Comparison of ENCODE assay signal across 20 mouse cellular contexts in genomic region chr15:6989094-6989493, GRCm38 (mm10).
A peak's percentile ranks its signal among the peaks of the same experiment; 100 is the strongest.
DNase-seq lines count a peak whose midpoint lies in the region; ATAC-seq and TF ChIP-seq lines count a peak whose summit lies in the region.
"Had no signal": no experiment of that assay in that cellular context is flagged by ENCODE, and none has a peak within 500 bp of the region (broad histone marks: within the 10 kb centered on the region; RNA-seq: fewer than 3 reads in every experiment).

No protein-coding gene starts in this region.

- no peaks in the 10 kb centered on the region for H3K9me3 ChIP-seq in hindbrain, embryonic 15.5 days
- no peaks in the 10 kb centered on the region for H3K9me3 ChIP-seq in hindbrain, embryonic 12.5 days (replicated peaks)
- no peaks in the 10 kb centered on the region for H3K9me3 ChIP-seq in forebrain, postnatal 0 days (ENCODE audit: low read length)
- H3K9me3 ChIP-seq: forebrain, embryonic 15.5 days; heart, embryonic 15.5 days; kidney, embryonic 15.5 days; midbrain, embryonic 10.5 days had no signal

- H3K27ac ChIP-seq in hindbrain, embryonic 15.5 days (replicated peaks): peak overlapping the region; percentile 60
- H3K27ac ChIP-seq in hindbrain, embryonic 12.5 days: no peak overlapping the region
- H3K27ac ChIP-seq in forebrain, postnatal 0 days (ENCODE audit: low read depth, low read length): no peak overlapping the region
- H3K27ac ChIP-seq: forebrain, embryonic 15.5 days; heart, embryonic 15.5 days; kidney, embryonic 15.5 days; midbrain, embryonic 10.5 days had no signal

- 76% methylated on average over 6 of the region's 6 CpGs for WGBS in hindbrain, embryonic 15.5 days
- 77% methylated on average over 6 of the region's 6 CpGs for WGBS in hindbrain, embryonic 12.5 days
- 72% methylated on average over 6 of the region's 6 CpGs for WGBS in lung, adult 2 months
- 84% methylated on average over 6 of the region's 6 CpGs for WGBS in forebrain, postnatal 0 days

- H3K4me1 ChIP-seq in hindbrain, embryonic 15.5 days (replicated peaks): no peaks in the 10 kb centered on the region
- no peaks in the 10 kb centered on the region for H3K4me1 ChIP-seq in hindbrain, embryonic 12.5 days
- H3K4me1 ChIP-seq in lung, adult 2 months (ENCODE audit: control insufficient read depth, insufficient read depth, low read length): peaks cover 2% of the 10 kb centered on the region; the same call in 1 of the 2 replicates
- H3K4me1 ChIP-seq in forebrain, postnatal 0 days (ENCODE audit: insufficient read depth): no peaks in the 10 kb centered on the region
- H3K4me1 ChIP-seq: forebrain, embryonic 15.5 days had no signal

- TF ChIP-seq CTCF in lung, adult 2 months (IDR thresholded peaks at IDR 0.05; ENCODE audit: insufficient read depth, low read length): no peak
- no peak for TF ChIP-seq CTCF in forebrain, postnatal 0 days (IDR thresholded peaks at IDR 0.05; ENCODE audit: low read depth)

- H3K4me2 ChIP-seq in hindbrain, embryonic 15.5 days: no peak overlapping the region
- no peak overlapping the region for H3K4me2 ChIP-seq in hindbrain, embryonic 12.5 days (replicated peaks)
- no peak overlapping the region for H3K4me2 ChIP-seq in forebrain, postnatal 0 days (ENCODE audit: low read depth)
- H3K4me2 ChIP-seq: forebrain, embryonic 15.5 days; heart, embryonic 15.5 days; kidney, embryonic 15.5 days had no signal

- peak; percentile 16 to 45 for DNase-seq in lung, adult 18-20 months
- no peak for DNase-seq in lung, adult 2 months
- DNase-seq in brain, adult 2 months (ENCODE audit: low read depth, low spot score): peak; percentile 55
- DNase-seq in gonadal fat pad, adult 2 months (ENCODE audit: low read depth): peak; percentile 93
- no peak for DNase-seq in forebrain, postnatal 0 days
- DNase-seq: adrenal gland, adult 8-10 months; cerebellum, adult 2 months; cerebellum, postnatal 36 days; embryo, embryonic 11 days; heart, postnatal 36 days; kidney, adult 11 months; kidney, postnatal 36 days; right cerebral cortex, postnatal 14 days; spleen, adult 18-20 months had no signal

- no peak for TF ChIP-seq POLR2A in lung, adult 2 months (IDR thresholded peaks at IDR 0.05; ENCODE audit: borderline replicate concordance, extremely low read depth, low read depth, low read length)

- no peaks in the 10 kb centered on the region for H3K27me3 ChIP-seq in hindbrain, embryonic 15.5 days
- H3K27me3 ChIP-seq in hindbrain, embryonic 12.5 days: no peaks in the 10 kb centered on the region
- no peaks in the 10 kb centered on the region for H3K27me3 ChIP-seq in forebrain, postnatal 0 days (ENCODE audit: insufficient read depth, low read length)
- H3K27me3 ChIP-seq: forebrain, embryonic 15.5 days; heart, embryonic 15.5 days; kidney, embryonic 15.5 days had no signal

- H3K36me3 ChIP-seq in hindbrain, embryonic 15.5 days: no peaks in the 10 kb centered on the region
- no peaks in the 10 kb centered on the region for H3K36me3 ChIP-seq in hindbrain, embryonic 12.5 days
- no peaks in the 10 kb centered on the region for H3K36me3 ChIP-seq in forebrain, postnatal 0 days (ENCODE audit: insufficient read depth)
- H3K36me3 ChIP-seq: forebrain, embryonic 15.5 days; heart, embryonic 15.5 days; kidney, embryonic 15.5 days; midbrain, embryonic 10.5 days had no signal

- ATAC-seq in hindbrain, embryonic 15.5 days (ENCODE audit: low FRiP score, low read depth): no peak
- ATAC-seq in hindbrain, embryonic 12.5 days (ENCODE audit: low FRiP score): no peak
- ATAC-seq in forebrain, postnatal 0 days: no peak
- ATAC-seq: forebrain, embryonic 15.5 days had no signal

- no peak overlapping the region for H3K4me3 ChIP-seq in hindbrain, embryonic 15.5 days
- no peak overlapping the region for H3K4me3 ChIP-seq in hindbrain, embryonic 12.5 days
- no peak overlapping the region for H3K4me3 ChIP-seq in lung, adult 2 months (replicated peaks; ENCODE audit: extremely low read depth, low read depth, low read length)
- H3K4me3 ChIP-seq in forebrain, postnatal 0 days (ENCODE audit: low read depth, low read length): no peak overlapping the region
- H3K4me3 ChIP-seq: forebrain, embryonic 15.5 days; heart, embryonic 15.5 days; kidney, embryonic 15.5 days; midbrain, embryonic 10.5 days had no signal

- H3K9ac ChIP-seq in hindbrain, embryonic 15.5 days: no peak overlapping the region
- no peak overlapping the region for H3K9ac ChIP-seq in hindbrain, embryonic 12.5 days
- no peak overlapping the region for H3K9ac ChIP-seq in forebrain, postnatal 0 days
- H3K9ac ChIP-seq: forebrain, embryonic 15.5 days; heart, embryonic 15.5 days; kidney, embryonic 15.5 days had no signal

Comparison
In these comparisons a context has a peak if more than half of its experiments do, and no peak if none do; other contexts are left out.
1. DNase-seq: peak in lung, adult 18-20 months (2 of 2), brain, adult 2 months (single experiment) and gonadal fat pad, adult 2 months (single experiment); none in lung, adult 2 months (single experiment) and forebrain, postnatal 0 days (single experiment).